Mouse (Mus musculus): ENCODE results near the gene Grem2.

The Grem2 gene

GRCm38 (mm10) chr1:174921298-174921955 lies at the start of gene Grem2:
Grem2 (minus strand) TSS chr1:174921819.
- peak; percentile 50 for DNase-seq

DNA sequence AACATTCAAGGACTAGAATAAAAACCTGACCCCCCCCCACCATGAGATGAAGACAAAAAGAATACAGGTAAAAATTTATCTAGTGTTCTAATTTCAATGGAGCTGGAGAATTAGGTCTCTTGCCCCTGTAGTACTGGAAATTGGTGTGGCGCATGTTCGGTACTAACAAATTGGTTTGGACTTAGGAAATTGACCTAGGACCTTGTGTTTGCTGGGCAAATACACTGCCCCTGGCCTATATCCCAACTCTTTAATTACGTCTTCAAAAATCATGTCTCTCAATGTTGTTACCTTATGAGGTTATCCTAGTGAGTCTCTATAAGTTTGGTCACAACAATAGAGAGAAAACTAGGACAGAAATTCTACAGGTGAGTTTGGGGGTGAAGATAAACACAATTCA lies 38.2 kb upstream of the Grem2 start:
- DNase-seq, result no peak

- no peak for DNase-seq
Observed at GRCm38 (mm10) chr1:174931003-174931619, 9.5 kb upstream of the Grem2 start.

DNA sequence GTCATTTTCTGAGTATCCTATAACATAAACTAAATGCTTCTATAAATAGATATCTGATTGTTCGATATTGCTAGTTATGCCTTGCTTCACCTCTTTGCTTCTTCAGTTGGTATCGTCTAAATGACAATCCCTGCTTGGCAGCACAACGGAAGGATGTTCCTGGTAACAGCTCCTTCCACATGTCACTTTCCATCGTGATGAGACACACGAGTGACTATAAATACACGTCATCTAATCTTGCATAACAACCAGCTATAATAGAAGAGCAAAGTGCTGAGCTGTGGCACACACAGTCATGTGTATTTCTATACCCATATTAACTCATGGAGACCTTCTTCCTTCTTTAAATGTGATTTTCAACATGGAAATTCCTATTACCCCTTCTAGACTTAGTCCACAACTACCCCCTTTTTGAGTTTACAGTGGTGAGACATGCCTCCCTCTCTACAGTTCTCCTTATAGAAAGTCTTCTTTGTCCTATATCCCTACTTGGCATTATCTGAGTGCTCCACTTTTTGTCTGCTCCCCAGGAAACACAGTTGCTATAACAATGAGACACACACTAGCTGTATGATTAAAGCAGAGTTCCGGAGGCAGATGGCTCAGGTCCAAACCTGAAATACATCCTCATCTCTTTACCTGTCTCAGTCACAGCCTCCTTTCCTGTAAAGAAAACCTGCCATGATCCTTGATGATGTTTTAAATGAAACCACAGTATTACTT lies 8.0 kb upstream of the Grem2 start:
- DNase-seq, result no peak

DNA sequence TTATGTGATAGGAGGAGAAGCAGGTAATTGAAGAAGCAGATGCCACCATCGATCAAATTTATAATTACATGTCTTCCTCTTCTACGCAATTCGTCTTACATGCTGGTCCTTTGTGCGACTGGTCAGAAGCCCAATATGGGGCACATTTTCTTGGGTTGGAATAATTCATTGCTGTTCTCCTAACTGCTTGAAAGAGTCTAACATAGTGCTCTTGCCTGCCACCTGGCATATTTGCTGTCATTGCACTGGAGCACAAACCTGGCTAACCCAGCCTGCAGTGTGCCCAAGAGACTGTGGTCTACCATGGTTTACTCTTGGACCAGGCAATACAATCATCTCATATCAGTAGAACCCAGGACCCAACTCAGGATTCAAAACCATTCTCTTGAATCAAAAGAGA lies 2.7 kb downstream of the Grem2 start:
- DNase-seq, result no peak

GRCm38 (mm10) chr1:174918236-174918870 lies 3.3 kb downstream of the Grem2 start:
- peak; percentile 41 for DNase-seq

DNA sequence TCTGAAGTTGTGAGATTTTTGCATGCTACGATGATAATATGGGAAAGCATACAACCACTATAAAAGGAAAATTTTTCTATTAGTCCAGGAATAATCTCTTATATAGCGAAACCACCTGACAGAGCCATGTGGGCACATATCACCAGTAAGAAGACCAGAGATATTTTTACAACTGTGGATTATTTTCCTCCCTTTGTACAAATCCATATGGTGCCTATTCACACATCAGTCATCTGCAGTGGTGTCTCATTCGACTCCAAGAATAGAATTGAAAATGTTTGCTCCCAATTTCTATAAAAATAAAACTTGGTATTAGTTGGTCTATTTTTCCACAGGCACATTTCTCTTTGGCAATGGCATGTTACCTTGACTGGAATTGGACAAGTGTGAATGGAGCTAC lies 11.8 kb downstream of the Grem2 start:
- DNase-seq, result no peak

DNA sequence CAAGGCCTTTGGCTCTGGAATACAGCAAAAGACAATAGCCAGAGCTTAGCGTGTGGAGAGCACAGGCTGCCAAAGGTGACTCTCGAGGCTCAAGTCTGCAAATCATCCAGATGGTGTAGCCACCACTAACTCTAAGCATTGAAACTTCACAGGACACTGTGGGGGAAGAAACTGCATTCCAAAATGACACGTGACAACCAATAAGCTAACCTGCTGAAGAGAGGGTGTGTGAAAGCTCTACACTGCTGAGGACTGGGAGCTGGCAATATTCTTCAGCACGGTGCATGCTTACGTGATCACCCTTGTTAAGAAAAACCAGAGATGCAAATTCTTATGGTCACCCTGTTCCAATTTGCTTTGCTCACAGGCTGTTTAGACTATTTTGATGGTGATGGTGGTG lies 13.4 kb downstream of the Grem2 start:
- DNase-seq, result peak; percentile 32

DNA sequence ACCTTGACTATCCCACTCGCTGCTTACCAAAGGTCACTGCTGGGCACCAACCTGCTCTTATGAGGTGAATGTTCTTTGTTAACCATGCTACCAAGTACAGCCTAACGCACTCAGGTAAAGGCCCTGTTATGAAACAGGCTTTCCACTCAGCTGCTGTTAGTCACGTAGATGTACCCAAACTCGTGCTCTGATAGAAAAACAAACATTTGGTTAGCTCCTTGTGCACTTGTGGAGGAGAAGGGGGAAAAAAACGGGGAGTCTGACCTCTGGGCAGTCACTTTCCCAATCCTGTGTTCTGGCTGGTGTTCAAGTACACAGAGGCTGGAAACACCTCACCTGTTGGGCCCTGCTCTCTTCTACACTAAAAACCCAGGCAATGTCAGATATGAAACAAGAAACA lies 14.0 kb downstream of the Grem2 start:
- DNase-seq, result peak; percentile 81

GRCm38 (mm10) chr1:174902755-174903154 lies 18.9 kb downstream of the Grem2 start:
- DNase-seq, result no peak

DNA sequence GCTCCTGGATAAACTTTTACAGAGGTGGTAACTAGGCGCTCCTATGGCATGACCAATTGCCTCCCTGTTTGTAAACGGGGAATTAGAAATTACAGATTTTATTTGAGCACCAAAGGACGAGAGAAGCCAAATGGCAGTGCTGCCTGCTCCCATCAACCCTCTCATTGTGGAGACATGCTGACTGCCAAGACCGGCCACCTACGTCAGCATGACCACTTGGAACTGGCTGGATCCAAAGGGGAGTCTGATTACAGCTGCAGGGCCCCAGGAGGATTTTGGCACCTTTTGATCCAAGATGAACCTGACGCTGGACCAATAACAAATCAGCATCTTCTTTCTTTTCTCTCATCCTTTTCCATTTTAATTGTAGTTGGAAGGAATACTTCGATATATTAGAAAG lies 29.1 kb downstream of the Grem2 start:
- DNase-seq, result no peak

DNA sequence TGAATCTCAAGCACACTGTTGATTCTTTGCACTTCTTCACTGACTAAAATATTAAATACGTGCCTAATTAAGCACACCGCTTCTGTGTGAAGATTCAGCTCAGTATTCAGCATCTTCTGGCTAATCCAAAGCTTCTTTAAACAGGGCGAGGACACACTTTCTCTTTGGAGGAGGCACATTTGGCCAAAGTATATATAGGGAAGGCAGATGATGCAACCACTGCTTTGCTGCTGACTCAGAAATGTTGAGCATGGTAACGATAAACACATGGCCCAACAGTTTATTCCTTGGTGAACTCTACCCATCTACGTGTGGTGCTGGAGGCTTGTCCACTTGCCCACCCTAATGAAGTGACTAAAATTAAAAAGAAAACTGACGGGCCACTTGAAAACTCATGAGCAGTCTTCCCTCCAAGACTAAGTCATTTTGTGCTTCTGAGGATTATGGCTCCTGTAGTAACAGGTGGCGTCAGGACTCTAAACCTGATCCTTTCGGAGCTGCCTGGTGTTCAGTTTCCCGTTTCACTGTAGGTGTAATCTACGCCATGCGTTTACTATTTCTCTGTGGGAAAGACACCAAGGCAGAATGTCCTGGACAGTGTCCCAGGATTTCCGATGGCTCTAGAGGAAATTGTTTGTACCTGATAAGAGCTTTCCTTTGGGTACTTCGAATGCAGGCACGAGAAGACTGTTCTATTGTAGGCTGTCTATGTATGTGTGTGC lies 32.8 kb downstream of the Grem2 start:
- DNase-seq, result no peak

- no peak for DNase-seq
Observed at GRCm38 (mm10) chr1:174888073-174888472, 33.5 kb downstream of the Grem2 start.

DNA sequence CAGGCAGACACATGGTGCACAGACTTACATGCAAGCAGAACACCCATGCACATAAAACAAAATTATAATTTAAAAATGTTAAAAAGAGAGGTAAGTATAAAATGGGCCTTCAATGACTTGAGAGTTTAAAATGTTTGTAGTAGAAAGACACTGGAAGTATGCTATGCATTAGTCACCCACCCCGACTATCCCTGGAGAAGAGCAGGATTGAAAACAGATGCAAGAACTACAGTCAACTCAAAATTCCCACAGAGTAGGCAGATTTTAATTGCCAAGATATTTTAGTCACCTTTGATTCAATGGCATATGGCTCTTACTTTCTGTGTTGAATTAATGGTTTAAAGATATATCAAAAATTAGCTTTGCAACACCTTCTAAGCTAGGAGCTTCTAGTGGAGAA lies 39.1 kb downstream of the Grem2 start:
- no peak for DNase-seq

- DNase-seq, result no peak
Observed at GRCm38 (mm10) chr1:174875173-174875572, 46.4 kb downstream of the Grem2 start.

DNA sequence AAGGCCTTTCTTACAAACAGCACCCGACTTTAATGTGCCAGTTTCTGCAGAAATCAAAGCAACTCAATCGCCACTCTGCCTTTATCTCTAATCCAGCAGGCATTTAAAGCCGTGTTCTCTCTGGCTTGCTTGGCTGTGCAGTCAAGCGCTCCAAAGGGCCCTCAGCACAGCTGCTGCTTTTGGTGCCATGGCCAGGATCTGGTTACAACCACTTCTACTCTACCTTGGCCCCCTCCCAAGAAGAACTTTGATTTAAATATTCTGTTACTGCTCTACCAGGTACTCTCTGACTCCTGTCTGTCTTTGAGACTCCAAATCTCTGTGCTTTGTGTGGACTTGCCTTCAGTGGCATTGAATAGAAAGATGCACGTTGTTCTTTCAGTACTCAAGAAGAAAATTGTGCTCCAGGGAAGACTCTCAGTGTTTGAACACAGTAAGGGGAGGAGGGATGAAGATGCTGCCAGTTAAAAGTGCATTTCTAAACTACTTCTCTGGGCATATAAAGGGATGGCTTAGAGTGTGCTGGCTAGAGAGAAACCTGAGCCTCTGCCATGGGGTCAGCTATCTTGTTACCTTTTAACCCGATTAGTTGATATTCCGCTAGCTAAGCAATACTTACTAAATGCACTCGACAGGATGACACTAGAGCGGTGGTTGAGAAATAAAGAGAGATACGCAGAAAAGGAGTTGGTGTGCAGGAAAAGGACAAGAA lies 61.1 kb downstream of the Grem2 start:
- peak; percentile 22 for DNase-seq

- no peak for DNase-seq
Observed at GRCm38 (mm10) chr1:174856188-174856587, 65.4 kb downstream of the Grem2 start.

- no peak for DNase-seq
Observed at GRCm38 (mm10) chr1:174844786-174845185, 76.8 kb downstream of the Grem2 start.

DNA sequence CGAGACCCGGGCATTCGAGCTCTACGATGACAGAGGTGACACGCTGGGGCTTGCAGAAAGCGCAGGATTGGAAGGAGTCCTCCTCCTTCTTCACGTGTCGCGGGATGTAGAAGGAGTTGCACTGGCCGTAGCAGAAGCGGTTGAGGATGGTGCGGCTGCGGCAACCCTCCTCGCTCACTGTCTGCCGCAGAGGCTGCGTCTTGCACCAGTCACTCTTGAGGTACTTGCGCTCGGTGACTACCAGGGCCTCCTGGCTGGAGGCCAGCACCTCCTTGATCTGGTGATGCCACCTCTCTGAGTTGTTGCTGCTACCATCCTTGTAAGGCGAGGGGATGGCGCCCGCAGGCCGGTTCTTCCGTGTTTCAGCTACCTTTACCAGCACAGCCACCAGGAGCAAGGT lies 84.8 kb downstream of the Grem2 start:
- no peak for DNase-seq

DNA sequence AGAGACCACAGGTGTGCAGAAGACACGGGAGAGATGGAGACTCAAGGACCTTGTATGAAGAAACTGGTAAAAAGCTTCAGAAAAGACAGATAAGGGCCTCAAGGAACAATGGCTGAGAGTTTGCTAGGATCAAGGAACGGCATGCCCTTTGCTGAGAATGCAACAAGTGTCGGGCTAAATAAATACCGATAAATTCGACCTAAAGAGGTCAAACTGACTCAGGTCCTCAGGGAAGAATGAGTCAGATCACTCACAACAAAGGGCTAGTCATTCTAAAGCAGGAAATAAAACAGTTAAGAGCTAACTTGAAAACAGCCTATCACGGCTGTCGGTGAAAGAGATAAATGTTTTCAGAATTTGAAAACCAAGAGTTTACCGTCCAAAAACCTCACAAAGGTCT lies 95.1 kb downstream of the Grem2 start:
- no peak for DNase-seq

- no peak for DNase-seq
Observed at GRCm38 (mm10) chr1:174811846-174812245, 109.8 kb downstream of the Grem2 start.

DNA sequence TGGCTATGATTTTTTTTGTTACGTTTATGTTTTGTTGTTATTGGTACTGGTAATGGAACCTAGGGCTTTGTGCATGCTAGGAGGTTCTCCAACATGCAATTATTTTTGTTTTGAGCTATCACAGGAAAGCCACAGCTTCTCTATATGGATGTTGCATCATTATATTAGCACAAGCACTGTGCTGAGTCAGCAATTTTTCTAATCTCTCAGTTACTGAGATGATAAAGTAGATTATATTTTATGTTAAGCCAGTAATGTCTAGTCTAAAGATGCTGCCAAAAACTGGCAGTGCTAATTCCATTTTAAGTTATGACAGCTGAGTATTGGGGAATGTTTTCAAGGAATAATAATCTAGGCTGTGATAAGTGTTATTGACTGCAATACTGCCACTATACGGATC lies 133.0 kb downstream of the Grem2 start:
- DNase-seq, result no peak

Data from lung, postnatal 36 days (tissue).